Mouse (Mus musculus) midbrain, embryonic 11.5 days (tissue): ENCODE measurements around the gene Timm22. TPM values are rescaled to one million over a fixed set of nuclear protein-coding genes. Genes with fewer than 3 reads are reported as not detected.

ENCODE experiments used
- ATAC-seq: fragments of 200-750 bp; cut with Nextera tagmentation; 2 replicates; pipeline ENCODE4 v1.8.0; 2017; ENCODE audit warnings: moderate TSS enrichment, moderate library complexity; ENCODE audit not compliant: low FRiP score
- DNase-seq: peaks from one replicate; pipeline ENCODE4 v3.0.0; 2015; ENCODE audit warnings: low spot score; ENCODE audit errors: missing footprints
- H3K27ac ChIP-seq: fragments of 300-500 bp; sonication (generic); 2 replicates; pipeline ENCODE4 v1.5.1; 2014; ENCODE audit warnings: low read depth, low read length
- H3K27me3 ChIP-seq: fragments of 300-500 bp; sonication (generic); 2 replicates; pipeline ENCODE4 v1.6.1; 2014; ENCODE audit warnings: mild to moderate bottlenecking, low read length, moderate library complexity, mixed read lengths; ENCODE audit not compliant: control insufficient read depth, insufficient read depth
- H3K36me3 ChIP-seq: fragments of 300-500 bp; sonication (generic); 2 replicates; pipeline ENCODE4 v1.6.1; 2014; ENCODE audit warnings: mild to moderate bottlenecking, low read length, moderate library complexity, mixed read lengths; ENCODE audit not compliant: control insufficient read depth, insufficient read depth
- H3K4me1 ChIP-seq: fragments of 300-500 bp; sonication (generic); 2 replicates; pipeline ENCODE4 v1.6.1; 2014; ENCODE audit warnings: low read length; ENCODE audit not compliant: control insufficient read depth, insufficient read depth
- H3K4me2 ChIP-seq: fragments of 300-500 bp; sonication (generic); 2 replicates; pipeline ENCODE4 v1.6.1; 2014; ENCODE audit warnings: mild to moderate bottlenecking, moderate library complexity
- H3K4me3 ChIP-seq: fragments of 300-500 bp; sonication (generic); 2 replicates; pipeline ENCODE4 v1.5.1; 2014; ENCODE audit warnings: low read depth, low read length
- H3K9ac ChIP-seq: fragments of 300-500 bp; sonication (generic); 2 replicates; pipeline ENCODE4 v1.6.1; 2014; ENCODE audit warnings: low read length
- H3K9me3 ChIP-seq: fragments of 300-500 bp; sonication (generic); 2 replicates; pipeline ENCODE4 v1.6.1; 2016; ENCODE audit warnings: low read length; ENCODE audit not compliant: control insufficient read depth
- WGBS: fragments of 180-500 bp; shearing (Covaris S2); extraction: QIAGEN DNeasy Blood & Tissue Kit; methylation state at CpG from one replicate; pipeline ENCODE4 v1.1.7; 2014; 5-methylcytosine and 5-hydroxymethylcytosine counted together
- polyA plus RNA-seq: library from polyadenylated mRNA; unstranded; fragments of >200 nt; fragmentation: Nextera tagmentation; extraction: Ambion mirVana; gene quantifications from 2 replicates; pipeline ENCODE4 v1.2.1, GENCODE M21; 2014

The Timm22 gene
- polyA plus RNA-seq, 1 experiment from 2014 or later = 117 TPM

DNA sequence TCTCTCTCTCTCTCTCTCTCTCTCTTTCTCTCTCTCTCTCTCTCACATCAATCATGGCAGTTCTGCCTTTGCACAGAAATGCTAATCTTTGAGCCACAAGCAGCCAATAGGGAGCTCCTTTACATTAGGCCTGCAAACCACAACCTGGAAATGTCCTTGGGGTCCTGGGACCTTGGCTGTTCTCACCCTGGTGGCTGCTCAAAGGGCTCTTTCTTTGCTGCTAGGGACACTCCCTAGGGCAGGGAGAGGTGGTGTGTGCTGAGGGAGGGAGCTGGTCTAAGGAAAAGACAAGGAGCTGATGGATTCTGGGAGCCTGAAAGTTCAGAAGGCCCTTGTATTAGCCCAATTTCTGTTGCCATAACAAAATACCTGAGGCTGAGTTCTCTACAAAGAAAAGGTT is 36.3 kb upstream of the Timm22 start:
- ATAC-seq (no peak), DNase-seq (no peak)
- Histone ChIP-seq H3K4me1 (0 out of 2 replicates have a peak, but pooled peaks cover 4% of the 10 kb centered on the region), H3K4me2 (no peak overlapping the region), H3K27ac (no peak overlapping the region), H3K9me3 (no peaks in the 10 kb centered on the region), H3K36me3 (no peaks in the 10 kb centered on the region), H3K27me3 (no peaks in the 10 kb centered on the region), H3K4me3 (no peak overlapping the region), H3K9ac (no peak overlapping the region)

DNA sequence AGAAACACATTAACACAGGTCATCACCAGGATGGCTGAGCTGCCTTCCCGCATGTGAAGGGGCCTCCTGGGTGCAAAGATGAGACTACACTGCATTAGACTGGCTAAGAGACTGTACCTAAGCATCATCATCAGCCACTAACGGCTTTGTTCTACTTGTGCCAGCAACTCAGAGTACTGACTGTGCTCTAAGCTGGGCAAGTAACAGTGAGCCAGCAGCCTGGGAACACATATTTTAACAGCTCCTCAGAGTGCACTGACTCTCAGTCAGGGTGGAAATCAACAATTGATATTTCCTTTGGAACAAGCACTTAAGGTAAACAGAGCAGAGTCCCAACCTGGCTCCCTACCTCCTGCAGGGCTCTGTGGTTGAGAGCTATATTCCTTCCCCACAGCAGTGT is 34.6 kb upstream of the Timm22 start:
- WGBS = 75% methylated on average over 2 of the region's 2 CpGs
- Histone ChIP-seq H3K27ac (no peak overlapping the region), H3K9ac (no peak overlapping the region), H3K9me3 (no peaks in the 10 kb centered on the region), H3K4me1 (0 out of 2 replicates have a peak, but pooled peaks cover 4% of the 10 kb centered on the region), H3K4me2 (no peak overlapping the region), H3K36me3 (no peaks in the 10 kb centered on the region), H3K27me3 (no peaks in the 10 kb centered on the region), H3K4me3 (no peak overlapping the region)
- DNase-seq = no peak
- no peak for ATAC-seq

DNA sequence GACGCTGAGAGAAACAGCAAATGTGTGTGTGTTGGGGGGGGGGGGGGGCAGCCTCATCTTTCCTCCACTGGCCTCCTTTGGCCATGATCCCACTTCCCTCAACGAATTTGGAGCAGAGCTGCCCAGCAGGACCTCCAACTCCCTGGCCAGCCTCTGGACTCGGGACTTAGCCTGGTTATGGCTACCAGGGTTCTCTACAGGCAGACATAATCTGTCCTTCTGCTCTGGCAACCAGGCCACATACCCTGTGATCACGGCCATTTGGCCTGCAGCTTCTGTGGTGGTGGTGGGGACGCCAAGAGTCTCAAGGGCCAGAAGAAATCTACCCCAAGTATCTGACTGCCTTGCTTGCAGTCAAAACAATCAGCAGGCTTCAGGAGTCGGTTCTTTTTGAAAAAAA is 34.2 kb upstream of the Timm22 start:
- no peak overlapping the region for H3K27ac ChIP-seq

DNA sequence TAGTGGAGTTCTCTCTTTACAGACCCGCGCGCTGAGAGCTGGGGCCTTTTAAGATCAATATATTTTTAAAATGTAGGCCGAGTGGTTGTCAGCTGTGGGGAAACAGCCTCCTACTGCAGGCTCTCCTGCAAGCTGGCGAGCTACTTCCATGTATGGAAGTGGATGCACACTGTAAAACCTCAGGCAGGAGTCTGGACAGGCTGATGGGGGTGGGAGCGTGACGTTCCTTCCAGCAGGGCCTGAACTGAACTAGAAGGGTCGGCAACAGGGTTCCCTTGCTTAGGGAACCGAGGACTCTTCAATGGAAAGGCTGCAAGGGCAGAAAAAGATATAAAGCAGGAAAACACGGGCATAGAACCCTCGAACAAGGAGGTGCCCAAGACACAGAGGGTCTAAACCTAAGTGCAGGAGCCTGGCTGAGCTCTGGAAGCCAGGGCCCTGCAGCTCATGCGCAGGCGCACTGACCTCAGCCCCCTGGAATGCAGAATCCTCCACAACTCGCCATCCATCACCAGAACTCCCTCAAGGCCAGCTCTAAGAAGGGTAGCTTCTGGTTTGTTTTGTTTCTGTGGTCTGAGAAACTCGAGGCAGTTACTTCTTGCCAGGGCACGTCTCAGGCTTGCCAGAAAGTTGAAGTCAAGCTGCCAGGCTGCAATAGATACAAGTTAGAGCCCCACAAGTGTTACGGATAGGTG is 32.1 kb upstream of the Timm22 start:
- no peaks in the 10 kb centered on the region for H3K27me3 ChIP-seq
- DNase-seq = no peak
- ATAC-seq = no peak
- no peak overlapping the region for H3K9ac ChIP-seq
- no peak overlapping the region for H3K27ac ChIP-seq
- no peak overlapping the region for H3K4me3 ChIP-seq
- WGBS = 73% methylated on average over 17 of the region's 17 CpGs
- no peaks in the 10 kb centered on the region for H3K36me3 ChIP-seq
- H3K9me3 ChIP-seq = no peaks in the 10 kb centered on the region
- H3K4me1 ChIP-seq = 0 out of 2 replicates have a peak, but pooled peaks cover 4% of the 10 kb centered on the region
- H3K4me2 ChIP-seq = no peak overlapping the region

More for the DNA sequence above, 34.2 kb upstream of the Timm22 start:
- Histone ChIP-seq H3K4me3 (no peak overlapping the region), H3K36me3 (no peaks in the 10 kb centered on the region), H3K4me1 (0 out of 2 replicates have a peak, but pooled peaks cover 4% of the 10 kb centered on the region), H3K9ac (no peak overlapping the region), H3K4me2 (no peak overlapping the region), H3K27me3 (no peaks in the 10 kb centered on the region), H3K9me3 (no peaks in the 10 kb centered on the region)
- DNase-seq (no peak), ATAC-seq (no peak)
- WGBS = 48% methylated on average over 5 of the region's 6 CpGs

DNA sequence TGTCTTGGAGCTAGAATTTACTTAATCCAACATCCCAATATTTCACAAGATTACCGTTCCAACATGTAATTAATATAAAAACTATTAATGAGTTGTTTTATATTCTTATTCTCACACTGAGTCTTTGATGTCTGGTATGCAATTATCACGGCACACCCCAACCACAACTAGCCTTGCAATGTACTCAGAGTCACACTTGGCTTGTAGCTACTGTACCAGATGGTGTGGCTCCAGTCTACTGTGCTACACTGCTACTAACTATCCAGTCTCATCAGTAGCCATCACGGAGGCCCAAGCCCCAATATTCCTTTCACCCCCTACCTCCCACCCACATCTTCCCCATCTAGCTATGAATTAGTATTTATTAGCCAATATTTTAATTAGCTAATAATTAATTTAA is 30.3 kb upstream of the Timm22 start:
- Histone ChIP-seq H3K4me2 (no peak overlapping the region), H3K9me3 (no peaks in the 10 kb centered on the region), H3K4me1 (0 out of 2 replicates have a peak, but pooled peaks cover 6% of the 10 kb centered on the region), H3K9ac (no peak overlapping the region), H3K36me3 (no peaks in the 10 kb centered on the region), H3K4me3 (no peak overlapping the region), H3K27me3 (no peaks in the 10 kb centered on the region), H3K27ac (no peak overlapping the region)
- WGBS = 92% methylated on average over 3 of the region's 3 CpGs
- ATAC-seq = no peak
- DNase-seq = no peak

DNA sequence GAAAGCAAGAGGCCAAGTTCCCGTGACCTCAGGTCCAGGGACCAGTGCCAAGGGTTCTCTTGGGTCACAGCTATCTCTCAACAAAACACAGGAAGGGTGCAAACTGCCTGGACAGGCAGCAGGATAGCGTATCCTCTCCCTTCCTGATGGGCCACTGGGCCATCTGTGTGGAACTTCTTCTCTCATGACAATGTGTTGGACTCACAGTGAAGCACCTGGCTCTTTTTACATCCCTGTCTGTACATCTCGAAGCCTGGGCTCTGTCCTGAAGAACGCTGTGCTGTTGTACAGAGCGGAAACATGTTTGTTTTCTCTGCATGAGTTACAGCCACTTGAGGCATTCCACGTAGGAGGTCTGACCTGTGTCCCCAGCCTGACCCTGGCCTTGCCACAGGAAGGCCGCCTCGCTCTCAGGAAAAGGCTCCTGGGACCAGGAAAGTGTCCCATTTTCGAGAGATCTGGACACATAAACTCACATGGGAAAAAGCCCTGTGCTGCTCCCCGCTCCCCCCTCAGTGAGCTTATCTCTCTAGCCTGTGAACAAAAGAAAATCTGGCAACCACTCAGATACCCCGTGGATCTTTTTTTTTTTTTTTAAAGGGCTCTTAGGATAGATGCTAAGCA is 26.7 kb upstream of the Timm22 start:
- 41% methylated on average over 11 of the region's 11 CpGs for WGBS
- no peak for DNase-seq
- no peak for ATAC-seq
- Histone ChIP-seq H3K36me3 (no peaks in the 10 kb centered on the region), H3K4me1 (peaks cover 12% of the 10 kb centered on the region), H3K27ac (no peak overlapping the region), H3K9me3 (no peaks in the 10 kb centered on the region), H3K27me3 (no peaks in the 10 kb centered on the region), H3K4me3 (no peak overlapping the region), H3K4me2 (no peak overlapping the region), H3K9ac (no peak overlapping the region)

DNA sequence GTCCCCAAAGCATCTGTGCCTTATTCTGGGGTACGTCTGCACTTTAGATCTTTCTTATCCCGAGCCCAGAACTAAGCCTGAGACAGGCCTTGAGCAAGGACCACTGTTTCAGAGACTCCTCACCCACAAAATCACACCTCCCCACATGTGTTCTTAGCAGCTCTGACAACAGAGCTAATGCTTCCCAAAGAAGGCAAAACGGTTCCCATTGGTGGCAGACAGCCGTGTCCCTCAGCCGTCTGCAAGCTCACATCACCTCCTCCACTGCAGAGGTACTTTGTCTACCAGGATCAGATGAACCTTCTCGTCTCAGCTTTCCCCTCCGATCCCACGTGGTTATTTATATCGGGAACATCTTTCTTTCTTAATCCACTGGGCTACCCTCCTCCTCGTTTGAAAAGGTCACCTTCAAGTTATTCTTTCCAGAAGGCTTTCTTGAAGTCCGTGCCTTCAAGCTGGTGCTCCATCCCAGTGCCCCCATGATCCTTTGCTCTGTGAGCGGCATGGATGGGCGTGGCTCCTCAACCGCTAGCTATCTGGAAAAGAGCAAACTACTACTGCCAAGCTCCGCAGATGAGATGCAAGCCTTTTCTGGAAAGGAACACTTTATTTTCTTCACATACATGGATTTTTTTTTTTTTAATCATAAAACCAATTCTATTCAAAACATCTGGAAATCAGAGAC is 25.4 kb upstream of the Timm22 start:
- Histone ChIP-seq H3K9ac (no peak overlapping the region), H3K27ac (no peak overlapping the region), H3K9me3 (no peaks in the 10 kb centered on the region), H3K36me3 (no peaks in the 10 kb centered on the region), H3K27me3 (no peaks in the 10 kb centered on the region), H3K4me2 (no peak overlapping the region), H3K4me1 (peaks cover 22% of the 10 kb centered on the region), H3K4me3 (no peak overlapping the region)
- WGBS = 89% methylated on average over 15 of the region's 15 CpGs
- ATAC-seq (no peak), DNase-seq (no peak)

DNA sequence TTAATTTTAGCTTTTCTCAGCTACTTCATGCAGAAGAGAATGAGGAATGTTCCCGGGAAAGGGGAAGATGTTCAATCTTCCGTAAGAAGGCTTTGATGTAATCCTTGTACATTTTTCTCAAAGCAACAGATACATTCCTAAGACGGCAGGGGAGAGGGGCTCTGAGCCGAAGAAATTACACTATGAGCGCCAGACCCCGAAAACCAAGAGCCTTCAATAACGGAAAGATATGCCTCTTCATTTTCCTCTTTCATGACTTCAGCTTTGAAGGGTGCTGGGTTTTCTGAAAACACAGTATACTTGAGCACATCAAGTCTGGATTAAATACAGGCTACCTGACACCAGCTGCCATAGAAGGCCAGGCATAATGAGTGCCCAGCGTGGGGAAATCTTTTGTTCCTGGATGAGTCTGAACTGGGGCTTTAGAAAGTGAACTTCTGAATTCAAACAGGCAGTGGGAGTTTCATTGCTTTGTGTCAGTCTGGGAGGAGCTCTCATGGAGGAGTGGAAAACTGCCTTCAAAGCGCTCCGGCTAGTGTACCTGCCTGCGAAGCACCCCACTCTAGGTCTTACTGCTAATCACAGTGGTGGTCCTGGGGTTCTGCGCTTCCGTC is 23.9 kb upstream of the Timm22 start:
- Histone ChIP-seq H3K27ac (peak overlapping the region; percentile 57; the same call in 1 of the 2 replicates), H3K9ac (peak overlapping the region; percentile 14; the same call in 1 of the 2 replicates), H3K36me3 (0 out of 2 replicates have a peak, but pooled peaks cover 2% of the 10 kb centered on the region), H3K4me2 (no peak overlapping the region; the same call in 1 of the 2 replicates), H3K27me3 (no peaks in the 10 kb centered on the region), H3K4me1 (peaks cover 22% of the 10 kb centered on the region), H3K9me3 (no peaks in the 10 kb centered on the region), H3K4me3 (no peak overlapping the region)
- DNase-seq (peak; percentile 90), ATAC-seq (0 out of 2 replicates have a peak, but pooled peaks have one; percentile 61)
- WGBS = 24% methylated on average over 13 of the region's 13 CpGs
